Mouse (Mus musculus): ENCODE data around the gene Aph1c. TPM values are rescaled to one million over a fixed set of nuclear protein-coding genes. Genes with fewer than 3 reads are reported as not detected.
"Not testable (repeated sequence)": the region's sequence is repeated elsewhere in the genome, so short reads cannot be mapped to it uniquely, and the experiment has no call there.

Gene Aph1c
- polyA plus RNA-seq, 1 experiment from 2014 or later: 2.9 TPM

- Histone ChIP-seq H3K4me3 (ENCODE audit: low read depth, low read length) (no peak overlapping the region), H3K9ac (ENCODE audit: low read depth, low read length) (no peak overlapping the region), H3K27ac (ENCODE audit: low read depth, low read length) (no peak overlapping the region), H3K9me3 (ENCODE audit: control insufficient read depth, low read length) (no peaks in the 10 kb centered on the region), H3K4me1 (replicated peaks; ENCODE audit: control insufficient read depth, insufficient read depth, low read length) (no peaks in the 10 kb centered on the region), H3K4me2 (replicated peaks; ENCODE audit: low read depth, low read length) (no peak overlapping the region), H3K36me3 (ENCODE audit: control insufficient read depth, insufficient read depth, low read length) (no peaks in the 10 kb centered on the region), H3K27me3 (ENCODE audit: control insufficient read depth, insufficient read depth, low read length) (no peaks in the 10 kb centered on the region)
- ATAC-seq (ENCODE audit: low FRiP score): no peak
- DNase-seq (ENCODE audit: low spot score): no peak
- WGBS: 13% methylated on average over 2 of the region's 2 CpGs
Measured at GRCm38 (mm10) chr9:66813392-66813791, 21.1 kb downstream of the Aph1c start.

GRCm38 (mm10) chr9:66805951-66806350 lies 28.6 kb downstream of the Aph1c start:
- peak; percentile 62 for DNase-seq (ENCODE audit: low spot score)
- WGBS: 1% methylated on average over 26 of the region's 37 CpGs
- H3K4me3 ChIP-seq (ENCODE audit: low read depth, low read length): peak overlapping the region; percentile 19; the same call in 1 of the 2 replicates
- H3K9me3 ChIP-seq (ENCODE audit: control insufficient read depth, low read length); H3K4me2 ChIP-seq (replicated peaks; ENCODE audit: low read depth, low read length); H3K4me1 ChIP-seq (replicated peaks; ENCODE audit: control insufficient read depth, insufficient read depth, low read length); H3K27me3 ChIP-seq (ENCODE audit: control insufficient read depth, insufficient read depth, low read length); H3K36me3 ChIP-seq (ENCODE audit: control insufficient read depth, insufficient read depth, low read length); ATAC-seq (ENCODE audit: low FRiP score); H3K27ac ChIP-seq (ENCODE audit: low read depth, low read length); H3K9ac ChIP-seq (ENCODE audit: low read depth, low read length): not testable (repeated sequence)

GRCm38 (mm10) chr9:66801947-66802346 lies 32.6 kb downstream of the Aph1c start:
- Histone ChIP-seq H3K27ac (ENCODE audit: low read depth, low read length) (no peak overlapping the region), H3K9me3 (ENCODE audit: control insufficient read depth, low read length) (no peaks in the 10 kb centered on the region)

GRCm38 (mm10) chr9:66796739-66797138 lies 37.8 kb downstream of the Aph1c start, which contains the start of gene Gm10647:
Gm10647 (plus strand) TSS chr9:66797039.
- no peaks in the 10 kb centered on the region for H3K27me3 ChIP-seq (ENCODE audit: control insufficient read depth, insufficient read depth, low read length)
- 0 out of 2 replicates have a peak within 1 kb of the TSS, but pooled peaks have one; percentile 86 for H3K27ac ChIP-seq (ENCODE audit: low read depth, low read length)
- H3K9ac ChIP-seq (ENCODE audit: low read depth, low read length): peak within 1 kb of the TSS; percentile 31; the same call in 1 of the 2 replicates
- 81% methylated on average over 5 of the region's 5 CpGs for WGBS
- ATAC-seq (ENCODE audit: low FRiP score): no peak
- no peaks in the 10 kb centered on the region for H3K4me1 ChIP-seq (replicated peaks; ENCODE audit: control insufficient read depth, insufficient read depth, low read length)
- no peaks in the 10 kb centered on the region for H3K9me3 ChIP-seq (ENCODE audit: control insufficient read depth, low read length)
- peak within 1 kb of the TSS; percentile 66 for H3K4me3 ChIP-seq (ENCODE audit: low read depth, low read length)
- no peak for DNase-seq (ENCODE audit: low spot score)
- H3K4me2 ChIP-seq (replicated peaks; ENCODE audit: low read depth, low read length): peak within 1 kb of the TSS; percentile 81
- H3K36me3 ChIP-seq (ENCODE audit: control insufficient read depth, insufficient read depth, low read length): no peaks in the 10 kb centered on the region

More at GRCm38 (mm10) chr9:66801947-66802346, 32.6 kb downstream of the Aph1c start:
- H3K27me3 ChIP-seq (ENCODE audit: control insufficient read depth, insufficient read depth, low read length): no peaks in the 10 kb centered on the region; the same call in 1 of the 2 replicates
- H3K36me3 ChIP-seq (ENCODE audit: control insufficient read depth, insufficient read depth, low read length): no peaks in the 10 kb centered on the region
- WGBS: 50% methylated on average over 12 of the region's 12 CpGs
- no peak for DNase-seq (ENCODE audit: low spot score)
- H3K4me3 ChIP-seq (ENCODE audit: low read depth, low read length): no peak overlapping the region
- ATAC-seq (ENCODE audit: low FRiP score): no peak
- H3K4me2 ChIP-seq (replicated peaks; ENCODE audit: low read depth, low read length): no peak overlapping the region
- no peaks in the 10 kb centered on the region for H3K4me1 ChIP-seq (replicated peaks; ENCODE audit: control insufficient read depth, insufficient read depth, low read length)
- no peak overlapping the region for H3K9ac ChIP-seq (ENCODE audit: low read depth, low read length)

- Histone ChIP-seq H3K27me3 (ENCODE audit: control insufficient read depth, insufficient read depth, low read length) (no peaks in the 10 kb centered on the region), H3K36me3 (ENCODE audit: control insufficient read depth, insufficient read depth, low read length) (no peaks in the 10 kb centered on the region), H3K27ac (ENCODE audit: low read depth, low read length) (peak within 1 kb of the TSS; percentile 86), H3K4me3 (ENCODE audit: low read depth, low read length) (peak within 1 kb of the TSS; percentile 66), H3K4me1 (replicated peaks; ENCODE audit: control insufficient read depth, insufficient read depth, low read length) (no peaks in the 10 kb centered on the region), H3K4me2 (replicated peaks; ENCODE audit: low read depth, low read length) (peak within 1 kb of the TSS; percentile 81), H3K9me3 (ENCODE audit: control insufficient read depth, low read length) (no peaks in the 10 kb centered on the region), H3K9ac (ENCODE audit: low read depth, low read length) (peak within 1 kb of the TSS; percentile 78)
- 1% methylated on average over 42 of the region's 42 CpGs for WGBS
- ATAC-seq (ENCODE audit: low FRiP score): peak; percentile 99
- DNase-seq (ENCODE audit: low spot score): peak; percentile 96
Measured at GRCm38 (mm10) chr9:66795464-66796324, 38.8 kb downstream of the Aph1c start, which contains the start of gene Aph1b. Aph1b (minus strand) TSS chr9:66795490.

GRCm38 (mm10) chr9:66794629-66795463 lies 39.7 kb downstream of the Aph1c start:
- H3K9ac ChIP-seq (ENCODE audit: low read depth, low read length): peak overlapping the region; percentile 78

GRCm38 (mm10) chr9:66787821-66788220 lies 46.7 kb downstream of the Aph1c start:
- Histone ChIP-seq H3K36me3 (ENCODE audit: control insufficient read depth, insufficient read depth, low read length) (0 out of 2 replicates have a peak, but pooled peaks cover 2% of the 10 kb centered on the region), H3K27me3 (ENCODE audit: control insufficient read depth, insufficient read depth, low read length) (no peaks in the 10 kb centered on the region), H3K9me3 (ENCODE audit: control insufficient read depth, low read length) (no peaks in the 10 kb centered on the region), H3K27ac (ENCODE audit: low read depth, low read length) (no peak overlapping the region), H3K4me1 (replicated peaks; ENCODE audit: control insufficient read depth, insufficient read depth, low read length) (no peaks in the 10 kb centered on the region), H3K9ac (ENCODE audit: low read depth, low read length) (no peak overlapping the region), H3K4me2 (replicated peaks; ENCODE audit: low read depth, low read length) (no peak overlapping the region), H3K4me3 (ENCODE audit: low read depth, low read length) (no peak overlapping the region)
- DNase-seq (ENCODE audit: low spot score) (peak; percentile 55), ATAC-seq (ENCODE audit: low FRiP score) (no peak)
- WGBS: 16% methylated on average over 2 of the region's 2 CpGs

More at GRCm38 (mm10) chr9:66794629-66795463, 39.7 kb downstream of the Aph1c start:
- Histone ChIP-seq H3K27me3 (ENCODE audit: control insufficient read depth, insufficient read depth, low read length) (no peaks in the 10 kb centered on the region), H3K9me3 (ENCODE audit: control insufficient read depth, low read length) (no peaks in the 10 kb centered on the region), H3K4me3 (ENCODE audit: low read depth, low read length) (peak overlapping the region; percentile 66), H3K36me3 (ENCODE audit: control insufficient read depth, insufficient read depth, low read length) (0 out of 2 replicates have a peak, but pooled peaks cover 2% of the 10 kb centered on the region), H3K4me1 (replicated peaks; ENCODE audit: control insufficient read depth, insufficient read depth, low read length) (no peaks in the 10 kb centered on the region), H3K4me2 (replicated peaks; ENCODE audit: low read depth, low read length) (peak overlapping the region; percentile 81), H3K27ac (ENCODE audit: low read depth, low read length) (peak overlapping the region; percentile 86)
- 2% methylated on average over 39 of the region's 43 CpGs for WGBS
- DNase-seq (ENCODE audit: low spot score) (no peak), ATAC-seq (ENCODE audit: low FRiP score) (peak; percentile 79)

- WGBS: no CpG with 5 or more reads among the region's 3 CpGs
- not testable (repeated sequence) for ATAC-seq (ENCODE audit: low FRiP score); H3K4me3 ChIP-seq (ENCODE audit: low read depth, low read length); H3K4me1 ChIP-seq (replicated peaks; ENCODE audit: control insufficient read depth, insufficient read depth, low read length); H3K9ac ChIP-seq (ENCODE audit: low read depth, low read length); H3K27me3 ChIP-seq (ENCODE audit: control insufficient read depth, insufficient read depth, low read length); H3K9me3 ChIP-seq (ENCODE audit: control insufficient read depth, low read length); H3K4me2 ChIP-seq (replicated peaks; ENCODE audit: low read depth, low read length); DNase-seq (ENCODE audit: low spot score); H3K36me3 ChIP-seq (ENCODE audit: control insufficient read depth, insufficient read depth, low read length); H3K27ac ChIP-seq (ENCODE audit: low read depth, low read length)
Measured at GRCm38 (mm10) chr9:66784552-66784951, 50.0 kb downstream of the Aph1c start.

Measured in hindbrain, embryonic 11.5 days (tissue).